Mouse (Mus musculus): ENCODE measurements around the gene 4930444G20Rik.
"Not testable (repeated sequence)": the region's sequence is repeated elsewhere in the genome, so short reads cannot be mapped to it uniquely, and the experiment has no call there.

4930444G20Rik gene

DNA sequence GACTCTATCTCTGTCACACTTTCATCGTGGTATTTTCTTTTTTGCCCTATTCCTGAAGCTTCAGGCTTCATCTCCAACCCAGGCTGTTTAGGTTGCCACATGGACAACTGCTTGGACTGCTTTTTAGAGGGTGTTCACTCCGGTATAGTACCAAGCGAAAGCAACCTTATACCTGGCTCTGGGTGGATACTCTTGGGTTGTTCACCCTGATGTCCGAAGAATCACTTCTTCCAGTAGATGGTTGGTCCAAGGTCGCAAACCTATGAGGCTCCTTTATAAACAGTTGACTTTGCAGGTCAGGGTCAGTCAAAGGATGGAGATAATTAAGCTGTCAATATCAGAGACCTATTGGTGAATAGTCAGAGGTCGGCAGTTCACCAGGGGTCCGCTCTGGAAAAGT is at the start of gene 4930444G20Rik:
4930444G20Rik (minus strand) TSS at position 101 of the 400 bp plus-strand sequence.
- DNase-seq (ENCODE audit: low spot score in 2 of 2) = not testable (repeated sequence)

DNA sequence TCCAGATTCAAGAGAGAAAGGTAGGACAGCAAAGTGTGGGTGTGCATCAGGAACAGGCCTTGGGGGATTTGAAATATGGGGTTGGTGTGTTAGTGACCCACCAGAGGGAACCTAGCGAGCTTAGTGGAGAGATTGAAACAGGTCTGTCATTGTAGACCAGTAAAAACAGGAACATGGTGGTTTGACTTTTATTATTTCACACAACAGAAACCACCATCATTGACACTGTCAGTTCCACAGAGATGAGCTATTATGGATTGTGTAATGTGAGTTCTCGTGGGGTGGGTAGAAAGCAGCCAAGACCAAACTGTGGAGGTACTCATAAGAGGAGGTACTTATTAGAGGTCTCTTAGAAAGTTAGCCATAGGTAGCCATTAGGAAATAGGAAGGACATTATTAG is 6.7 kb upstream of the 4930444G20Rik start:
- no peak for DNase-seq (ENCODE audit: low spot score in 2 of 2)

- no peak for DNase-seq (ENCODE audit: low spot score in 2 of 2)
These were observed 4.9 kb upstream of the 4930444G20Rik start for GRCm38 (mm10) chr10:22072739-22073138.

- DNase-seq (ENCODE audit: low spot score in 2 of 2) = no peak
These were observed 2.7 kb upstream of the 4930444G20Rik start for GRCm38 (mm10) chr10:22070576-22070975.

GRCm38 (mm10) chr10:22070168-22070567 is 2.3 kb upstream of the 4930444G20Rik start:
- no peak for DNase-seq (ENCODE audit: low spot score in 2 of 2)

DNA sequence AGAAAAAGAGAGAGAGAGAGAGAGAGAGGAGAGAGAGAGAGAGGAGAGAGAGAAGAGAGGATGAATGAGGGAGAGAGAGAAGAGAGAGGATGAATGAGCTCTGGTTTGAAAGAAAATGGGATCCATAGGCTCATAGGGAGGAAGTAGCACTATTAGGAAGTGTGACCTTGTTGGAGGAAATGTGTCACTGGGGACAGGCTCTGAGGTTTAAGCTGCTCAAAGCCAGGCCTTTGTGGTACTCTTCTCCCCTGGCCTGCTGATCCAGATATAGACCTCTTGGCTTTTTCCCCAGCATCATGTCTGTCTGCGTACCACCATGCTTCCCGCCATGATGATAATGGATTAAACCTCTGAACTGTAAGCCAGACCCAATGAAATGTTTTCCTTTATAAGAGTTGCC is 8.5 kb downstream of the 4930444G20Rik start:
- DNase-seq (ENCODE audit: low spot score in 2 of 2) = no peak

DNA sequence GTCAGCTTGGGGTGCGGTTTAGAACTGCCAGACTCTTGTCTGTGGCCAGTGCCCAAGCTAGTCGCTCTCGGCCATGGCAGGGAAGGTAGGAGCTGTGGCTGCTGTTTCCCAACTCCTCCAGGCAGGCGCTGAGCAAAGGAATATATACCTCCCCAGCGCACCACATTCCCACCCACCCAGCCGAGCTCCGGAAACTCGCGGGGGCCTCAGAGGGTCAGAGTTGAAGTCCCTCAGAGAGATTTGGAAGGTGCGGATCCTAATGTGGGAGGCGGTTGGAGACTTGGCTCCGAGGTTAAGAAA is 8.9 kb downstream of the 4930444G20Rik start:
- DNase-seq (ENCODE audit: low spot score in 2 of 2) = no peak

DNA sequence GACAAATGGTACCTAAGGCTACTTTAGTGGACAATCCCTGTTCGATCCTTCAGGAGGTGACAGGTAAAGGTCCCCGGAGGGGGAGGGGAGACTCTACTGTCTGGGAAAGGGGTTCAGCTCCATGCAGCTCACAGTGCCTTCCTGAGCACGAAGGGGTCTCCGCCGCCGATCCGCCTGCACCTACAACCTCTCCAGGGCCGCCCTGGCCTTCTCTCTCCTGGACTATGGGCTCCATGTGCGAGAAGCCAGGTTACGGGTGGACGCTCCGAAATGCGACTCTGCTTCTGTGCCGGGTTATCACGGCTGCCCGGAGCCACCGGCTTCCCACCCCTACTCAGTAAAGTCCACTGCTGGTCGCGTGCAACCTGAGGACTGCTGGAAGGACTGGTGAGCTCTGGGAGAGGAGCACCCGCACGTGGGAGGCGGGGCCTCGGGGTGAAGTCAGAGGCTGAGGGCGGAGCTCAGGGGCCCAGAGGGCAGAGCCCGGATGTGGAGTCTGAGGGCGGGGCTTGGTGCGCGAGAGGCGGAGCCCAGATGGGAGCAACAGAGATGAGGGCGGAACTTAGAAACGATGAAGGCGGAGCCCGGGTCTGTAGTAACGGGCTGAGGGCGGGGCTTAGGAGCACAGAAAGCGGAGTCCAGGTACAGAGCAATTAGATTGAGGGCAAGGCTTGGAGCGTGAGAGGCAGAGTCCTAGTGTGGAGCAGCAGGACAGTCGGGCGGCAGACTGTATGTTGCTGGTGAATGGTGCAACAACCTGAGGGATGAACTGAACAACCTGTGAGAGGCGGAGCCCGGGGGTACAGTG is 9.5 kb downstream of the 4930444G20Rik start:
- DNase-seq (ENCODE audit: low spot score in 2 of 2) = peak; percentile 74 to 83

GRCm38 (mm10) chr10:22055308-22055707 is 12.6 kb downstream of the 4930444G20Rik start:
- DNase-seq (ENCODE audit: low spot score in 2 of 2) = no peak

DNA sequence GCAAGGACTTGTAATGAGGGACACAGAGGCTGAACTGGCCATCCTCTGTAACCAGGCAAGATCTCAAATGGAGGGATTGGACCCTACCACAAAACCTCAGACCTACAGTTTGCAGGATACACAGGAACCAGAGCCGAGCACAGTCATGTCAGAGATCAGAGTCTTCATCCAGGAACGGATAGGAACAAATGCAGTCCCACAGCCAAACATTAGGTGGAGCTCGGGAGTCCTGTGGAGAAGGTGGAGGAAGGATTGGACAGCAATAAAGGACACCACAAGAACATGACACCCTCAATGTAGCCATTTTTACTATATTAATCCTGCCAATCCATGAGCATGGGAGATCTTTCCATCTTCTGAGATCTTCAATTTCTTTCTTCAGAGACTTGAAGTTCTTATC is 31.6 kb downstream of the 4930444G20Rik start:
- DNase-seq (ENCODE audit: low spot score in 2 of 2) = peak in 1 of 2 experiments; percentile 31

DNA sequence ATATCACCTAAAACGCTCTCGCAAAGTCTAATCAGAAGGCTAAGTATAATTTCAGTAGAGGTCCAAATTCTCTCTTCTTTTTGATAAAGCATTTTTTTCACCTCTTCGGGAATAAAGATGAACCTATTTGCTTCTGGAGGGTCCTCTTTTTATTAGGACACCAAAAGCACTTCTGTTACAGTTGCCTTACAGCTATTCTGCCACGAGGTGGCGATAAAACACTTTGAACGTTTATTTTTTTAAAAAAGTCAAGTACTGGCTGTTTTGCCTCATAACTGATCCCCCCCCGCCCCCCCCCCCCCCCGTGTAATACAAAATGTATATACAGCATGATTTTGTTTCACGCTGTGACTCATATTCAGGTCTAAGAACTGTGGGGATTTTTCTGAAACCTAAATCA is 33.6 kb downstream of the 4930444G20Rik start:
- DNase-seq (ENCODE audit: low spot score in 2 of 2) = no peak

DNA sequence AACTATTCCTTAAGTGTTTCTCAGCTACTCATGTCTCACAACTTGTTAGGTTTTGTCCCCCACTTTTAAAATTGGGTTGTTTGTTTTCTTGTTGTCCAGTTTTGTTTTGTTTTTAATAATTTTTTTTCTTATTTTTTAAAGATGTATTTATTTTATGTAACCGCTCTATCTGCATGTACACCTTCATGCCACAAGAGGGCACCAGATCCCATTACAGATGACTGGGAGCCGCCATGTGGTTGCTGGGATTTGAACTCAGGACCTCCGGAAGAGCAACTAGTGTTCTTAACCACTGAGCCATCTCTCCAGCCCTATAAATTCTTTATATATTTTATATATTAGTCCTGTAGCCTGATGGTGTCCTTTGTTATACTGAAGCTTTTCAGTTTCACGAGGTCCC is 49.3 kb downstream of the 4930444G20Rik start:
- no peak for DNase-seq (ENCODE audit: low spot score in 2 of 2)

DNA sequence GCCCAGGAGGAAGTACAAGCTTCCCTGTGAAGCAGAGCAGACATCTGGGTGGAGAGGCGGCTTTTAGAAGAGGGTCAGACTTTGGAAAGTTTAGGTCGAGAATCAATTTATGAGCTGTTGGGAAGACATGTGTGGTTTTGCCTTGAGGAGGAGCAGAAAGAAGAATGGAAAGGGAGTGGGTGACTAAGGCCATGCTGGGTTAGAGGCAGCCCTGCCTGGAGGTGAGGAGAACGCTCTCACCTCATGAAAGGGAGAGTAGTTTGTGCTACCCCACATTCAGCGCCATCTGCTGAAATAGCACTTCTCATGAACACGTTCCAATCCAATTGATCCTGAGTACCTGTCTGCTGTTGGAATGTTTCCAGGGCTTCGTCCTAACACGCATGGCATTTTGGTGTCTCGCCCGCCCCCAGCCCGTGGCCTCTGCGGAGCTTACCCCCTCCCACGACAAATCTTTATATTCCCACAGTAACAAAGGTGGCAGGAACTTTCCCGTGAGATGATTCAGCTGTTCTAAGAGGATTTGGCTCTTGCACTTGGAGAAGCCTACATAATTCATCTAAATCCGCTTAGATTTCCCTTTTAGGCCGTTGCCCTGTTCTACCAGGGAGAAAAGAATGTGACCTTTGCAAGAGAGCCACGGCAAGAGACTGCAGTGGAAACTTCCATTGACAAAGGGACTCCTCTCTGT is 50.3 kb downstream of the 4930444G20Rik start:
- no peak for DNase-seq (ENCODE audit: low spot score in 2 of 2)
